Mouse (Mus musculus) gastrocnemius, postnatal 25 days (tissue): Measurements from ENCODE around the gene Gm20877. TPM values are rescaled to one million over a fixed set of nuclear protein-coding genes. Genes with fewer than 3 reads are reported as not detected.
"Not testable (repeated sequence)": the region's sequence is repeated elsewhere in the genome, so short reads cannot be mapped to it uniquely, and the experiment has no call there.

Source experiments
- DNase-seq: peaks from one replicate; pipeline ENCODE4 v3.0.0; 2022
- long read RNA-seq, 2 experiments: library from polyadenylated mRNA; stranded (forward); transcript quantifications; one replicate each; pipeline ENCODE4 v2.0.0; 2021
- total RNA-seq, 2 experiments: library from RNA; stranded (reverse); gene quantifications; 1 replicate in 1 of 2; 2 replicates in 1 of 2; pipeline ENCODE4 v1.2.3; 2021

The Gm20877 gene
- not detected for total RNA-seq
- long read RNA-seq, experiment 1: 0 reads
- long read RNA-seq, experiment 2: 0 reads

- not testable (repeated sequence) for DNase-seq
These were observed at the start of gene Gm20877 for GRCm38 (mm10) chrY:17093573-17093972. Gene Gm20877 (plus strand): TSS chrY:17093873.
